Mouse (Mus musculus) CH12F3 (cell line): ENCODE results near the gene Cdc25b.

Experiments used
- in situ Hi-C: fragments of 300-500 bp; cut with MboI; formaldehyde crosslinking; loops from 2 replicates; pipeline ENCODE4 v1.14.3; 2020; ENCODE audit warnings: low sequenced_read_pairs

Cdc25b gene

GRCm38 (mm10) chr2:131190344-131191004 is 3.7 kb downstream of the Cdc25b start:
- in situ Hi-C loops, result no loop called here

DNA sequence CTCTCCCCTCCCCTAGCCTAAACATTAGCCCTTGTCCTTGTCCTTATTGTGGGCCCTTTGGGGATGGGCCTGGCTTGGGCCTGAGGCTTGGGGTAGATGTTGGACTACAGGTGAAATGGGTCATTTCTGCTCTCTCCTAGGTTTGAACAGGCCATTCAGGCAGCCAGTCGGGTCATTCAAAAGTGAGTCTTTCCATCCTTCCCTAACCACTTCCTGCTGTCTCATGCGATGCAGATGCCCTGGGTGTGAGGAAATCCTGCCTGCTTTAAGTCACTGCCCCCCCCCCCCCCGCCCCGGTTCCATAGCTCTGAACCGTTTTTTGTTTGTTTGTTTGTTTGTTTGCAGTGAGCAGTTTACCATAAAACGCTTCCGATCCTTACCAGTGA is 4.2 kb downstream of the Cdc25b start:
- in situ Hi-C loops, result no loop called here

GRCm38 (mm10) chr2:131196606-131197316 is 10.0 kb downstream of the Cdc25b start:
- in situ Hi-C loops, result no loop called here

DNA sequence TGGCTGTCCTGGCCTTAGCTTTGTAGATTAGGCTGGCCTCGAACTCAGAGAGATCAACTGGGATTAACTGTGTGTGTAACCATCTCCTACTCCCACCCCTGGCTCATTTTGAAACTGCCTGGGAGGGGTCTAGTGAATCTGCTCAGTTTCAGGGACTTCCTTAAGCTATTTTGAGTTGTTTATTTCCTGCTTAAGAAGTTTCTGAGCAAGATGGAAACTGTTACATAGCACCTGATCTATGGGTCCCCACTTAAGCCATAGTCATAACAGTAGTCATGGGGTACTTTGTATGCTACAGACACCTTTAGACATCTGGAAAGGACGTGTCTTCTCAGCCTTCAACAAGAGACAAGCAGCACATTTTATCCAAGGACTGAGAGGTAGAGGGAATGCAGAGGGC is 14.0 kb downstream of the Cdc25b start:
- in situ Hi-C loops, result no loop called here

- in situ Hi-C loops, result no loop called here
These were observed 14.5 kb downstream of the Cdc25b start for GRCm38 (mm10) chr2:131201262-131201661.

GRCm38 (mm10) chr2:131203816-131204409 is 17.2 kb downstream of the Cdc25b start:
- in situ Hi-C loops, result no loop called here

DNA sequence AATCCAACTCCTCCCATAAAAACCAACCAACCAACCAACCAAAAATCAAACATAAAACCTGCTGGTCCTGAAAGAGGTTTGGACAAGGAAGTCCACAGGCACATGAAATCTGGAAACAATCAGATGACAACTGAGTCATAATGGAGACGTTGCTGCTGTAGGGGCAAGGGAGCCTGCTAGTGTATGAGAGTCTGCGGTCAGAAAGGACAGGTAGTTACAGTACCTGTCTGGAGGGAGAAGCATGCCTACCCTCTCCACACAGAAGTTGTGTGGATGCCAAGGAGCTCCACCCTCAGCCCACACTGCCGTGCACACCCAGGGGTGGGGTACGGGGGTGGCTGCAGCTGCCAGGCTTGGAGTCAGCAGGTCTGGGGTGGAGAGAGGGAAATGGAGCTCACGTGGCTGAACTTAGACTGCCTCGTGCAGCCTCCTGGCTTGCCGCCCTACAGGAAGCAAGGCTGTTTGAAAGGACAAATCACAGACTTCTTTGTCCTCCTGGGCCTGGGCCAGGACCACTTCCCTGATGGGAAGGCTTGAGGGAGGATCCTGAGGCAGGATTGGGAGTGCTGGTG is 17.7 kb downstream of the Cdc25b start:
- in situ Hi-C loops, result no loop called here

DNA sequence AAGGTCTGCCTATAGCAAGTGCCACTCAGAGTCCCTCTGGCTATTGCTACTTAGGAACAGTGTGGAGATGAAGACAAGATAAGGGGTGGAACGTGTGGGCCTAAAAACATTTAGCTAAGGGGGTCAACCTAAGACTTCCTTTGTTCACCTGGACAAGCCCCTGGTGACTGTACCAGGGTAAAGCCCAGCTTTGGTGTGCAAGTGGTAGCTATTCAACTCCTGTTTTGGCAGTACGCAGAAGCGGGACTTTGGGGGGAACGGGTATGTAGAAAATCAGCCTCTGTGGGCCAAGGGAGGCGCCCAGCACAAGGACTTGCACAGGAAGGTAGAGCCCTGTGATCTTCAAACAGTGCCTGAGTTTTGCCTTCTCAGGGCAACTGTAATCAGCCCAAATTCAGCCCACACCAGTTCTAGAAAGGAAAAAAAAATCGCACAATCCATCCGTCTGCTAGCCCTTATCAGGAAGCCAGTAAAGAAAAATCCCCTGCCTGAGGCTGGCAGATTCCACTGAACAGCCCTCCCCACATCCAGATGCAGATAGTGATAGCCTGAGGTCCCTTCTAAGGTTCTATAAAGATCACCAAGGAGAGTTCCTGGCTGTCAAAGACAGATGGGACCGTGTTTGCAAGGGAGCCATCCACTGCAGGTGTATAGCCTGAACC is 18.9 kb downstream of the Cdc25b start:
- in situ Hi-C loops, result no loop called here

- in situ Hi-C loops, result no loop called here
These were observed 20.0 kb downstream of the Cdc25b start, which contains the start of gene Ap5s1 for GRCm38 (mm10) chr2:131206778-131207177. Ap5s1 (plus strand) TSS chr2:131207078.

GRCm38 (mm10) chr2:131208356-131208755 is 21.6 kb downstream of the Cdc25b start:
- in situ Hi-C loops, result no loop called here

DNA sequence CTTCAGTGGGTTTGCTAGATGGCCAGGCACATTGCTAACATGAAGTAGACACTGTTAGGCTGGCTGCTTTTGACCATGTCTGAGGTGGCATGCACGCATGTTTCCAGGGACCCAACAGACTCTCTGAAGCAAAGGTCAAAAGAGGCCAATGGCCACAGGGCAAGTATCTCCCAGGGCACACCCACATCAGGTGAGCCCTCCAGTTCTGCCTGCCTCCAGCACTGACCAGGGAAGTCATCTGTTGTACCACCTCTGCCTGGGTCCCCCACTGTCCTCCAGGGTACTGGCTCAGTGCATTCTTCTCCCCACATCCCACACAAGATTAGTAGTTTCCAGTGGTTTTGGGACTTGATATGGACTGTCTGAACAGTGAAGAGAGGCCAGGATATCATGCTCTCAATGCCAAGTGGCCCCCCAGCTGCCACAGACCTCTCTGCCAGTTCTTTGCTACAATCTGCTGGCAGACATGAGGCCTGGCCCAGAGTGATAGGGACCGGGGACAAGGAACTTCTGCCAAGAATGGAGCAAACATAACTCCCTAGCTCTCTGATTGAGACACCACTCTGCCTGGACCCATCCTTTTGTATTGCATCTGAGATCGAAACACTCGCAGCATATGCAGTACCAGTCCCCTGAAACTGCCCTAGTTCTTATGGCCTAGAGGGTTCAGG is 22.5 kb downstream of the Cdc25b start:
- in situ Hi-C loops, result no loop called here

- in situ Hi-C loops, result no loop called here
These were observed 23.4 kb downstream of the Cdc25b start for GRCm38 (mm10) chr2:131209969-131210792.

DNA sequence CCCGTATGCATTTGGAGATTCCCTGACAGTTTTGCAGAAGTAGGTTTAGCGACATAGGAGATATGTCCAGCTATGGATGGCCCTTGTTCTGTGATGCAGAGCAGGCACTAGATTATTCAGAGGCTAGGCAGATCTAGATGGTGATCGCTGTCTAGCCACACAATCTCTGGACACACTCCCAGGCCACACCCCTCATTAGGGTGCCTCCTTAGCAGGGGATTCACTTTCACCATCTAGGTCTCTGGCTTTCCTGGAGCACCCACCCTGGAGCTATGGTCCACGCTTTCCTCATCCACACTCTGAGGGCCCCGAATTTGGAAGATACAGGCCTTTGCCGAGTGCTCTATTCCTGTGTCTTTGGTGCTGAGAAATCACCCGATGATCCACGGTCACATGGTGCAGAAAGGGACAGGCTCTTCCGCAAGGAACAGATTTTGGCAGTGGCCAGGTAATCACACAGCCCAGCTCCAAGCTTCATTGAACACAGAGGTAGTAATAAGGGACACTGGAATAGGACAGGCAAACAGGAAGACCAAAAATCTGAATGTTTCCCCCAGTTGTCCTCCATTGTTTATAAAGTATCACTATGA is 24.4 kb downstream of the Cdc25b start:
- in situ Hi-C loops, result no loop called here

DNA sequence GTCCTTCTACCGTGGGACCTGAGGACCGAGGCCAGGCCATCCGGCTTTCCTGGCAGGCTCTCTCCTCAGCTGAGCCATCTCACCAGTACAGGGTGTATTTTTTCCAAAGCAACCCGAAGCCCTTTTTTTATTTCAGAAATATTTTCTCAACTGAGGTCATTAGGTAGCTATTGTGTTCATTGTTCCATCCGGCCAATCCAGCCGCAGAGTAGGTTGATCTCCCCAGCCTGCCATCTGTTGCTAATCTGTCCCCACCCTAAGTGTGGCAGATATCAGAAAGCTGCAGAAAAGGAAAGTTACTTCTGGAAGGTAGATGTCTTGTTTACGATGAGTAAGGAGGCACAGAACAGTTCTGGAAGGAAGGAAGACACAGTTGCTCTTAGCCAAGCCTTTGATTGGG is 27.0 kb downstream of the Cdc25b start:
- in situ Hi-C loops, result no loop called here

DNA sequence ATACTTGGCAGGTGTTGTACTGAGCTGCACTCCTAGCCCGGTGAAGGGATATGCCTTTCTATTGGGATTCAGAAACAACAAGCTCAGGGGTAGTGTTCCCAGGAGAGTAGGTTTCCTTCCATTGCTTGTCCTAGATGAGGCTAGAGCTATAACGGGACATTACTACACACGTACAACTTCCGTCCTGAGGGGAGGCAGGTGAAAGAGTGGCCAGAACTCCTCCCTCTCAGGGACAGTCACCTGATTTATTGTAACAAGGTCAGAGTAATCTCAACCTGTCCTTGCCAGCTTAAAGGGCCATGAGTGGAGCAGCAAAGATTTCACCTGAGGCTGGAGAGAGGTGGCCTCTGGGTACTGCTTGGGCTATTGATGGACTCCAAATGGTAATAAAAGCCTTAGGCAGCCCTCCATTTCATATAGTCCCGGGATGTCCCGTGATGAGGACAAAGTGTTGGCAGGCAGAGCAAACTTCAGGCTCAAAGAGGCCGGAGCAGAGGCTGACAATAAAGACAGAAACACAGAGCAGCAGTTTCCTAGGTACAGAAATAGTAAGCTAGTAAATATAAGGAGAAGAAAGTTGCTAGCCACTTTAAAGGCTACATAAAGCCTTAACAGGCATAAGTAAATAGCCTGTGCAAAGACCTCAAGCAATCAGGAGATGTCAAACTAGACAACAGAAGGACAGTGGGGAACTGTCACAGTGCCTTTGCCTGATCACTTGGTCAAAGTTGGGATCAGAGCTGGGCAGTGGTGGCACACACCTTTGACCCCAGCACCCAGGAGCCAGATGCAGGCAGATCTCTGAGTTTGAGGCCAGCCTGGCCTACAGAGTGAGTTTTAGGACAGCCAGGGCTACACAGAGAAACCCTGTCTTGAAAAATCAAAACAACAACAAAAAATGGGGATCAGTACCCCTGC is 29.5 kb downstream of the Cdc25b start:
- in situ Hi-C loops, result no loop called here

DNA sequence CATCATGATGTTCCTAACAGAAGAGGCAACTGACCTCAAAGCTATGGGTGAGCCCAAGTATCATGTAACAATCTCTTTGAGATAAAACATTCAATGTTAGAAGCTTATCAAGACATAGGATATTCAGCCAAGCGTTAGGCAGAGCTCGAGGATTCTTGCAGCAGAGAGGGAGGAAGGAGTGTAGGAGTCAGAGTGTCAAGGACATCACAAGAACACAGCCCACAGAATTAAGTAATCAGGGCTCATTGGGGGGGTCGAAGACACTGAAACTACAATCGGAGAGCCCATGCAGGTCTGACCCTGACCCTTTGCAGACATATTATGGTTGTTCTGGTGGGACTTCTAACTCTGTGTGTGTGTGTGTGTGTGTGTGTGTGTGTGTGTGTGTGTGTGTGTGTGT is 33.3 kb downstream of the Cdc25b start:
- in situ Hi-C loops, result no loop called here

DNA sequence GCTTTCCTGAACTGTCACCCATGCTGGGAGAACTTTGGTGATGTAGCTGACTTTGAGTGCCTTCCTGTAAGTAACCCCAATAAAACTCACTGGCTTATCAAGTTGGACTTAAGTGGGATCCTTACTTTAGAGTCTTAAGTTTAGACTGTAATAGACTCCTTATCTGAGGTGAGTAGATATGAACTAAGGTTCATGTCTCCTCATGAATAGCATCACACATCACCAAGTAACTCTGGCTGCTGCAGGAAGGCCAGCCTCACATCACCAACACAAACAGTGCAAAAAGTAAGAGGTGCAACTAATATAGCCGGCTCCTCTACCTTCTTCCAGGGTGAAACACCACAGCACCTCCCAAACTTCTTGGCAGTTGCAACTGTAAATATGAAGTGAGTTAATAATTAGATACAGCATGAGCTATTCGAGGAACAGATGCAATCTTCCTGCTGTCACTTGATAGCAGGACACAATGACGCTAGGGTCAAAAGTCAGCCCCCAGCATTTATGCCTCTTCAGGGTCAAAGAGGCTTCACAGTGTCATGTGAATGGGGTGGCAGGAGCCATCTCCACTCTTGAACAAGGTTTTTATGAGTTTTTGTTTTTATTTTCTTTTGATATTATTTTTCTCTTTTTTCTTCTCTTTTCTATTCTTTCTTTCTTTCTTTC is 35.2 kb downstream of the Cdc25b start:
- in situ Hi-C loops, result no loop called here

DNA sequence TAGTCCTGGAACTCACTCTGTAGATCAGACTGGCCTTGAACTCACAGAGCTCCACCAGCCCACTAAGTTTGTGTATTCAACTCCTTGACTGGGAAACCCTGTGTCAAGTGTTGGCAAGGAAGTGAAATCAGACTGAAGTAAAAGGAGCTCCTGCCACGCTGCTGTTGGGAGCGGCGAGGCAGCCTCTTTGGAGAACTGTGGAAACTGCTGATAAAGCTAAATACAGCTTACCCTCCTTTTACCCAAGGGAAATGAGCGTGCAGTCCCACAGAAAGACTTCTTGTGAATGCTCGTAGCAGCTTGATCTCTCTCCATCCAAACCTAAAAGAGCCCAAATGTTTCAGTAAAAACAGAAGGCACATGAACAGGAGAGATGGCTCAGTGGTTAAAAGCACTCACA is 35.8 kb downstream of the Cdc25b start:
- in situ Hi-C loops, result no loop called here
